Mouse (Mus musculus): ENCODE measurements around the gene Nae1.

Nae1 gene

GRCm38 (mm10) chr8:104529671-104530070 is 4.8 kb downstream of the Nae1 start:
- DNase-seq (ENCODE audit: low read depth, low spot score): peak; percentile 95

GRCm38 (mm10) chr8:104517872-104518271 is 16.6 kb downstream of the Nae1 start:
- peak; percentile 36 for DNase-seq (ENCODE audit: low read depth, low spot score)

GRCm38 (mm10) chr8:104510134-104510533 is 24.3 kb downstream of the Nae1 start:
- no peak for DNase-seq (ENCODE audit: low read depth, low spot score)

GRCm38 (mm10) chr8:104509061-104510006 is 25.1 kb downstream of the Nae1 start, which contains the start of gene Terb1:
Gene Terb1, minus strand, starts transcription at chr8:104509910.
- DNase-seq (ENCODE audit: low read depth, low spot score): peak; percentile 71

- DNase-seq (ENCODE audit: low read depth, low spot score): no peak
These were observed 55.3 kb downstream of the Nae1 start for GRCm38 (mm10) chr8:104479091-104479490.

GRCm38 (mm10) chr8:104472465-104472864 is 62.0 kb downstream of the Nae1 start:
- no peak for DNase-seq (ENCODE audit: low read depth, low spot score)

GRCm38 (mm10) chr8:104467463-104467862 is 67.0 kb downstream of the Nae1 start:
- DNase-seq (ENCODE audit: low read depth, low spot score): no peak
